In the genomic region with DNA sequence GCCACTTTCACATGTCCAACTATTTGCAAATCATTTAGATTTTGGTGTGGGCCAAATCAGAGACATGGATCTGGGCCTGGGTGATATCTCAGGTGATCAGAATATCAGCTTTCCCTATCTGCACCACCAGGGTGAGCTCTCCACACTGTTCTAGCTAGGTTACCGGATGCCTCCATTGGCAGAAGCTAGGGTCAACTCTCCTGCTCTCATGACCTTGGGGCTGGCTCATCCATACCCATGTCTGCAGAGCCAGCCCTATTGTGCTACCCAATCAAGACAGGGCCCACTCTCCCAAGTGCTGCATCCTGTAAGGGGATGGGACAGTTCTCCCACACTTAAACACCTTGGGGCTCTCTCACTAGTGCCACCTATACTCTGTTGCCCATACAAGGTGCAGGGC, we compare ENCODE assay signal across 24 mouse cellular contexts.
DNase-seq lines count a peak whose midpoint lies in the region; ATAC-seq and TF ChIP-seq lines count a peak whose summit lies in the region.
"Had no signal": no experiment of that assay in that cellular context is flagged by ENCODE, and none has a peak within 500 bp of the region (broad histone marks: within the 10 kb centered on the region; RNA-seq: fewer than 3 reads in every experiment).

No protein-coding gene starts in this region.

- no peaks in the 10 kb centered on the region for H3K4me1 ChIP-seq in hindbrain, embryonic 14.5 days (replicated peaks; ENCODE audit: control insufficient read depth, insufficient read depth, low read length)
- no peaks in the 10 kb centered on the region for H3K4me1 ChIP-seq in hindbrain, embryonic 10.5 days (replicated peaks)
- H3K4me1 ChIP-seq in CH12.LX (ENCODE audit: control insufficient read depth in 1 of 2, insufficient read depth in 2 of 2) (no peaks in the 10 kb centered on the region), ES-Bruce4 (ENCODE audit: control insufficient read depth, insufficient read depth, low read length) (no peaks in the 10 kb centered on the region)
- H3K4me1 ChIP-seq: forebrain, embryonic 10.5 days; forebrain, embryonic 13.5 days; hindbrain, embryonic 15.5 days had no signal

- H3K36me3 ChIP-seq in hindbrain, embryonic 14.5 days (replicated peaks; ENCODE audit: control insufficient read depth, insufficient read depth): no peaks in the 10 kb centered on the region
- no peaks in the 10 kb centered on the region for H3K36me3 ChIP-seq in hindbrain, embryonic 10.5 days
- H3K36me3 ChIP-seq in CH12.LX (replicated peaks in 1 of 2; ENCODE audit: control insufficient read depth in 1 of 2, insufficient read depth in 1 of 2, low read length in 1 of 2) (no peaks in the 10 kb centered on the region), ES-Bruce4 (ENCODE audit: control insufficient read depth, insufficient read depth, low read length, poor library complexity, severe bottlenecking) (no peaks in the 10 kb centered on the region)
- H3K36me3 ChIP-seq: forebrain, embryonic 10.5 days; hindbrain, embryonic 15.5 days had no signal

- no peaks in the 10 kb centered on the region for H3K27me3 ChIP-seq in hindbrain, embryonic 14.5 days (ENCODE audit: control insufficient read depth, insufficient read depth, low read length)
- no peaks in the 10 kb centered on the region for H3K27me3 ChIP-seq in hindbrain, embryonic 10.5 days (ENCODE audit: insufficient read depth, poor library complexity, severe bottlenecking)
- H3K27me3 ChIP-seq in CH12.LX (replicated peaks) (no peaks in the 10 kb centered on the region), ES-Bruce4 (ENCODE audit: control insufficient read depth, insufficient read depth, low read length, poor library complexity, severe bottlenecking) (no peaks in the 10 kb centered on the region)
- H3K27me3 ChIP-seq: forebrain, embryonic 13.5 days; hindbrain, embryonic 15.5 days had no signal

- in situ Hi-C loops in CH12.LX (cut with MboI; ENCODE audit: low pct_ligation_motif_present, low pct_unique_long_range_greater_than_20kb, low sequenced_read_pairs): no loop called here

- DNase-seq in hindbrain, embryonic 14.5 days (ENCODE audit: low spot score): no peak
- DNase-seq in hindbrain, embryonic 10.5 days (ENCODE audit: low spot score): no peak
- DNase-seq in CH12.LX (ENCODE audit: extremely low read depth) (no peak), R1 (ENCODE audit: low read depth, low spot score) (peak; percentile 12)
- DNase-seq in spleen, postnatal 10 days (ENCODE audit: low spot score in 2 of 2): no peak
- DNase-seq in adrenal gland, adult 2 months: no peak
- DNase-seq: adrenal gland, adult 8-10 months; adrenal gland, postnatal 25 days; cerebellum, adult 11-12 months; cerebellum, adult 8-10 months; cerebellum, postnatal 10 days; gastrocnemius, postnatal 10 days; gastrocnemius, postnatal 36 days; heart, postnatal 36 days; kidney, adult 2 months had no signal

- TF ChIP-seq POLR2A in CH12.LX (IDR thresholded peaks at IDR 0.05; ENCODE audit: low read depth, low read length): no peak
- TF ChIP-seq POLR2A in ES-Bruce4 (IDR thresholded peaks at IDR 0.05; ENCODE audit: insufficient read depth, low read length): no peak

- no peaks in the 10 kb centered on the region for H3K9me3 ChIP-seq in hindbrain, embryonic 14.5 days (ENCODE audit: control insufficient read depth, low read length)
- no peaks in the 10 kb centered on the region for H3K9me3 ChIP-seq in hindbrain, embryonic 10.5 days
- H3K9me3 ChIP-seq in CH12.LX (replicated peaks; ENCODE audit: low read length) (peaks cover 27% of the 10 kb centered on the region), ES-Bruce4 (replicated peaks; ENCODE audit: control insufficient read depth, insufficient read depth, low read length, poor library complexity, severe bottlenecking) (no peaks in the 10 kb centered on the region)
- H3K9me3 ChIP-seq: forebrain, embryonic 10.5 days; forebrain, embryonic 13.5 days; hindbrain, embryonic 15.5 days had no signal

- 74% methylated on average over 1 of the region's 1 CpGs for WGBS in hindbrain, embryonic 14.5 days
- 79% methylated on average over 1 of the region's 1 CpGs for WGBS in hindbrain, embryonic 10.5 days

- TF ChIP-seq EP300 in CH12.LX (IDR thresholded peaks at IDR 0.05; ENCODE audit: low read length) (no peak), ES-Bruce4 (IDR thresholded peaks at IDR 0.05; ENCODE audit: insufficient read depth, low read depth, low read length) (no peak)

- H3K27ac ChIP-seq in hindbrain, embryonic 14.5 days: no peak overlapping the region
- H3K27ac ChIP-seq in hindbrain, embryonic 10.5 days: no peak overlapping the region
- H3K27ac ChIP-seq in CH12.LX (ENCODE audit: insufficient read depth, low read depth) (no peak overlapping the region), ES-Bruce4 (ENCODE audit: insufficient read depth, low read length) (no peak overlapping the region)
- H3K27ac ChIP-seq: forebrain, embryonic 10.5 days; forebrain, embryonic 13.5 days; hindbrain, embryonic 15.5 days had no signal

- peak in 1 of 2 experiments; percentile 33; a peak in 2 of 4 replicates for TF ChIP-seq CTCF in CH12.LX (conservative IDR thresholded peaks at IDR 0.05 in 1 of 2, IDR thresholded peaks at IDR 0.05 in 1 of 2; ENCODE audit: low read depth in 2 of 2, low read length in 2 of 2)
- TF ChIP-seq CTCF in ES-Bruce4 (IDR thresholded peaks at IDR 0.05; ENCODE audit: low read depth, low read length): peak; percentile 8

- H3K79me2 ChIP-seq in CH12.LX (replicated peaks; ENCODE audit: control insufficient read depth, extremely low read depth, insufficient read depth, poor library complexity, severe bottlenecking): no peaks in the 10 kb centered on the region

- no peak overlapping the region for H3K9ac ChIP-seq in hindbrain, embryonic 14.5 days
- H3K9ac ChIP-seq in CH12.LX (ENCODE audit: insufficient read depth, low read depth) (no peak overlapping the region), ES-Bruce4 (ENCODE audit: low read depth, poor library complexity, severe bottlenecking) (no peak overlapping the region)
- H3K9ac ChIP-seq: forebrain, embryonic 13.5 days; hindbrain, embryonic 15.5 days had no signal

- H3K4me2 ChIP-seq in hindbrain, embryonic 14.5 days (replicated peaks): no peak overlapping the region
- H3K4me2 ChIP-seq in CH12.LX (ENCODE audit: insufficient read depth, low read depth, poor library complexity, severe bottlenecking): no peak overlapping the region
- H3K4me2 ChIP-seq: forebrain, embryonic 13.5 days; heart, embryonic 11.5 days; hindbrain, embryonic 15.5 days had no signal

- dilution Hi-C loops in CH12.LX (cut with MboI; ENCODE audit: extremely low pct_ligation_motif_present, extremely low pct_unique_long_range_greater_than_20kb, low sequenced_read_pairs): no loop called here

- H3K4me3 ChIP-seq in hindbrain, embryonic 14.5 days (replicated peaks; ENCODE audit: low read length): no peak overlapping the region
- no peak overlapping the region for H3K4me3 ChIP-seq in hindbrain, embryonic 10.5 days
- H3K4me3 ChIP-seq in CH12.LX (replicated peaks in 1 of 3; ENCODE audit: low read depth in 2 of 3, low read length in 2 of 3, poor library complexity in 1 of 3): no peak overlapping the region
- H3K4me3 ChIP-seq in ES-Bruce4 (ENCODE audit: low read depth, low read length): no peak overlapping the region
- H3K4me3 ChIP-seq: forebrain, embryonic 10.5 days; forebrain, embryonic 13.5 days; hindbrain, embryonic 15.5 days had no signal

- TF ChIP-seq RAD21 in CH12.LX (IDR thresholded peaks at IDR 0.05; ENCODE audit: low read depth, low read length): peak; percentile 2

- peak; percentile 27; the same call in 1 of the 2 replicates for ATAC-seq in hindbrain, embryonic 14.5 days (ENCODE audit: low FRiP score)
- no peak for ATAC-seq in activated CD4-positive, CD25-positive, alpha-beta regulatory T cell, adult 4 months
- ATAC-seq: CD4-positive, CD25-positive, alpha-beta regulatory T cell, adult 4 months; forebrain, embryonic 13.5 days; forebrain, embryonic 16.5 days; intestine, postnatal 0 days had no signal

TF ChIP-seq in CH12.LX, 34 proteins besides CTCF, POLR2A, EP300 and RAD21:
- TF ChIP-seq SIN3A (IDR thresholded peaks at IDR 0.05; ENCODE audit: low read length) (no peak), RCOR1 (conservative IDR thresholded peaks at IDR 0.05; ENCODE audit: low read depth, low read length) (no peak), ETS1 (conservative IDR thresholded peaks at IDR 0.05; ENCODE audit: low read depth, low read length) (no peak), USF1 (IDR thresholded peaks at IDR 0.05; ENCODE audit: low read depth, low read length) (no peak), CHD2 (IDR thresholded peaks at IDR 0.05; ENCODE audit: low read length) (no peak), MYC (IDR thresholded peaks at IDR 0.05; ENCODE audit: low read depth, low read length) (no peak)
